Mouse (Mus musculus) neural tube, embryonic 11.5 days (tissue): ENCODE data around the gene Cmip. TPM values are rescaled to one million over a fixed set of nuclear protein-coding genes. Genes with fewer than 3 reads are reported as not detected.
"Not testable (repeated sequence)": the region's sequence is repeated elsewhere in the genome, so short reads cannot be mapped to it uniquely, and the experiment has no call there.

Source experiments
- ATAC-seq: fragments of 200-750 bp; cut with Nextera tagmentation; 2 replicates; pipeline ENCODE4 v1.8.0; 2017; ENCODE audit warnings: moderate number of reproducible peaks, mild to moderate bottlenecking, moderate TSS enrichment, moderate library complexity; ENCODE audit not compliant: insufficient read depth, low FRiP score, low TSS enrichment
- DNase-seq: peaks from one replicate; pipeline ENCODE4 v3.0.0-alpha.2; 2015; ENCODE audit warnings: low spot score
- H3K27ac ChIP-seq: fragments of 300-500 bp; sonication (generic); 2 replicates; pipeline ENCODE4 v1.5.1; 2014; ENCODE audit warnings: low read depth, mild to moderate bottlenecking, low read length
- H3K27me3 ChIP-seq: fragments of 300-500 bp; sonication (generic); 2 replicates; pipeline ENCODE4 v1.6.1; 2014; ENCODE audit warnings: mild to moderate bottlenecking, low read length, mixed read lengths; ENCODE audit not compliant: control insufficient read depth, insufficient read depth
- H3K36me3 ChIP-seq: fragments of 300-500 bp; sonication (generic); 2 replicates; pipeline ENCODE4 v1.6.1; 2014; ENCODE audit warnings: mild to moderate bottlenecking, low read length, moderate library complexity, mixed read lengths; ENCODE audit not compliant: control insufficient read depth, insufficient read depth
- H3K4me1 ChIP-seq: fragments of 300-500 bp; sonication (generic); 2 replicates; pipeline ENCODE4 v1.6.1; 2014; ENCODE audit warnings: low read length, mixed read lengths; ENCODE audit not compliant: control insufficient read depth, insufficient read depth
- H3K4me2 ChIP-seq: fragments of 300-500 bp; sonication (generic); 2 replicates; pipeline ENCODE4 v1.6.1; 2014; ENCODE audit warnings: low read depth, mild to moderate bottlenecking, moderate library complexity
- H3K4me3 ChIP-seq: fragments of 300-500 bp; sonication (generic); 2 replicates; pipeline ENCODE4 v1.5.1; 2014; ENCODE audit warnings: low read depth, low read length
- H3K9ac ChIP-seq: fragments of 300-500 bp; sonication (generic); 2 replicates; pipeline ENCODE4 v1.6.1; 2014; ENCODE audit warnings: mild to moderate bottlenecking, low read length
- H3K9me3 ChIP-seq: fragments of 300-500 bp; sonication (generic); 2 replicates; pipeline ENCODE4 v1.6.1; 2016; ENCODE audit warnings: low read length; ENCODE audit not compliant: control insufficient read depth
- WGBS: fragments of 180-500 bp; shearing (Covaris S2); extraction: QIAGEN DNeasy Blood & Tissue Kit; methylation state at CpG from one replicate; pipeline ENCODE4 v1.1.7; 2014; 5-methylcytosine and 5-hydroxymethylcytosine counted together
- polyA plus RNA-seq: library from polyadenylated mRNA; unstranded; fragments of >200 nt; fragmentation: Nextera tagmentation; extraction: Ambion mirVana; gene quantifications from 2 replicates; pipeline ENCODE4 v1.2.1, GENCODE M21; 2014

Gene Cmip
- polyA plus RNA-seq, 1 experiment from 2014 or later, result 56.7 TPM

GRCm38 (mm10) chr8:117422343-117422742, 165.5 kb downstream of the Cmip start:
- Histone ChIP-seq H3K9me3 (no peaks in the 10 kb centered on the region), H3K4me2 (no peak overlapping the region), H3K27ac (no peak overlapping the region), H3K36me3 (no peaks in the 10 kb centered on the region; the same call in none of the 2 replicates), H3K27me3 (no peaks in the 10 kb centered on the region), H3K4me3 (no peak overlapping the region), H3K4me1 (no peaks in the 10 kb centered on the region), H3K9ac (no peak overlapping the region)
- DNase-seq (no peak), ATAC-seq (no peak)
- 90% methylated on average over 6 of the region's 6 CpGs for WGBS

GRCm38 (mm10) chr8:117423029-117423428, 166.2 kb downstream of the Cmip start:
- H3K4me1 ChIP-seq, result no peaks in the 10 kb centered on the region
- no peaks in the 10 kb centered on the region for H3K27me3 ChIP-seq
- H3K36me3 ChIP-seq, result no peaks in the 10 kb centered on the region; the same call in none of the 2 replicates
- no peak overlapping the region for H3K27ac ChIP-seq
- no peaks in the 10 kb centered on the region for H3K9me3 ChIP-seq
- ATAC-seq, result no peak
- no peak overlapping the region for H3K9ac ChIP-seq
- H3K4me2 ChIP-seq, result no peak overlapping the region
- WGBS, result 92% methylated on average over 4 of the region's 4 CpGs
- no peak overlapping the region for H3K4me3 ChIP-seq
- no peak for DNase-seq

- H3K36me3 ChIP-seq, H3K4me2 ChIP-seq, H3K27me3 ChIP-seq, ATAC-seq, H3K9ac ChIP-seq, H3K27ac ChIP-seq, H3K4me1 ChIP-seq, DNase-seq, H3K9me3 ChIP-seq, H3K4me3 ChIP-seq: not testable (repeated sequence)
- 83% methylated on average over 8 of the region's 8 CpGs for WGBS
Observed at GRCm38 (mm10) chr8:117427816-117428215, 171.0 kb downstream of the Cmip start.

GRCm38 (mm10) chr8:117428524-117429162, 171.8 kb downstream of the Cmip start:
- Histone ChIP-seq H3K4me2 (no peak overlapping the region), H3K4me3 (no peak overlapping the region), H3K9me3 (no peaks in the 10 kb centered on the region), H3K36me3 (peaks cover 6% of the 10 kb centered on the region), H3K27me3 (no peaks in the 10 kb centered on the region), H3K9ac (no peak overlapping the region; the same call in 1 of the 2 replicates), H3K4me1 (no peaks in the 10 kb centered on the region), H3K27ac (no peak overlapping the region)
- no peak for ATAC-seq
- no peak for DNase-seq
- WGBS, result 65% methylated on average over 21 of the region's 21 CpGs

GRCm38 (mm10) chr8:117430624-117431023, 173.8 kb downstream of the Cmip start:
- 90% methylated on average over 4 of the region's 4 CpGs for WGBS
- Histone ChIP-seq H3K36me3 (peaks cover 8% of the 10 kb centered on the region), H3K9ac (no peak overlapping the region), H3K4me3 (no peak overlapping the region), H3K4me2 (no peak overlapping the region), H3K4me1 (no peaks in the 10 kb centered on the region), H3K27ac (no peak overlapping the region), H3K9me3 (no peaks in the 10 kb centered on the region), H3K27me3 (no peaks in the 10 kb centered on the region)
- ATAC-seq (no peak), DNase-seq (no peak)

GRCm38 (mm10) chr8:117431554-117431953, 174.7 kb downstream of the Cmip start:
- DNase-seq (no peak), ATAC-seq (no peak)
- Histone ChIP-seq H3K4me2 (no peak overlapping the region), H3K27ac (no peak overlapping the region), H3K27me3 (no peaks in the 10 kb centered on the region), H3K4me3 (no peak overlapping the region), H3K9ac (no peak overlapping the region), H3K36me3 (peaks cover 10% of the 10 kb centered on the region), H3K9me3 (no peaks in the 10 kb centered on the region), H3K4me1 (no peaks in the 10 kb centered on the region)
- WGBS, result 88% methylated on average over 3 of the region's 3 CpGs

GRCm38 (mm10) chr8:117432111-117432510, 175.2 kb downstream of the Cmip start:
- H3K9me3 ChIP-seq, result no peaks in the 10 kb centered on the region
- H3K4me1 ChIP-seq, result no peaks in the 10 kb centered on the region
- H3K36me3 ChIP-seq, result peaks cover 13% of the 10 kb centered on the region
- H3K9ac ChIP-seq, result no peak overlapping the region
- H3K27me3 ChIP-seq, result no peaks in the 10 kb centered on the region
- DNase-seq (no peak), ATAC-seq (no peak)
- no peak overlapping the region for H3K4me2 ChIP-seq
- no peak overlapping the region for H3K27ac ChIP-seq
- WGBS, result 87% methylated on average over 8 of the region's 8 CpGs
- no peak overlapping the region for H3K4me3 ChIP-seq

GRCm38 (mm10) chr8:117433968-117434367, 177.1 kb downstream of the Cmip start:
- DNase-seq (no peak), ATAC-seq (no peak)
- no peak overlapping the region for H3K9ac ChIP-seq
- no peaks in the 10 kb centered on the region for H3K4me1 ChIP-seq
- no peaks in the 10 kb centered on the region for H3K9me3 ChIP-seq
- no peak overlapping the region for H3K4me3 ChIP-seq
- 89% methylated on average over 10 of the region's 10 CpGs for WGBS
- H3K4me2 ChIP-seq, result no peak overlapping the region
- H3K27ac ChIP-seq, result no peak overlapping the region
- H3K27me3 ChIP-seq, result no peaks in the 10 kb centered on the region
- H3K36me3 ChIP-seq, result peaks cover 16% of the 10 kb centered on the region

GRCm38 (mm10) chr8:117436786-117437185, 179.9 kb downstream of the Cmip start:
- Histone ChIP-seq H3K4me2 (no peak overlapping the region), H3K9me3 (no peaks in the 10 kb centered on the region), H3K27me3 (no peaks in the 10 kb centered on the region), H3K9ac (no peak overlapping the region), H3K4me3 (no peak overlapping the region), H3K4me1 (no peaks in the 10 kb centered on the region), H3K27ac (no peak overlapping the region), H3K36me3 (peaks cover 10% of the 10 kb centered on the region)
- DNase-seq, result no peak
- 95% methylated on average over 15 of the region's 15 CpGs for WGBS
- ATAC-seq, result no peak
